Mouse (Mus musculus) inflammation-experienced regulatory T-cells, adult 6 months (primary cell): ENCODE results near the gene Nme3. TPM values are rescaled to one million over a fixed set of nuclear protein-coding genes. Genes with fewer than 3 reads are reported as not detected.
A peak's percentile ranks its signal among the peaks of the same experiment; 100 is the strongest.
"Not testable (repeated sequence)": the region's sequence is repeated elsewhere in the genome, so short reads cannot be mapped to it uniquely, and the experiment has no call there.

ENCODE experiments used
- ATAC-seq: one replicate; pipeline ENCODE4 v1.8.0; 2017
- polyA plus RNA-seq, 3 experiments: library from polyadenylated mRNA; unstranded; fragments of 100-300 nt; shearing (Covaris generic); gene quantifications; one replicate each; pipeline ENCODE4 v1.2.1; 2017

Gene Nme3
- polyA plus RNA-seq, 3 experiments from 2014 or later: 39.8 to 50.7 (median 45.7) TPM

- no peak for ATAC-seq
Measured at GRCm38 (mm10) chr17:24902124-24902523, 5.8 kb downstream of the Nme3 start.

- no peak for ATAC-seq
Measured at GRCm38 (mm10) chr17:24902671-24903474, 6.6 kb downstream of the Nme3 start.

- no peak for ATAC-seq
Measured at GRCm38 (mm10) chr17:24903767-24904166, 7.5 kb downstream of the Nme3 start.

- no peak for ATAC-seq
Measured at GRCm38 (mm10) chr17:24907591-24907990, 11.3 kb downstream of the Nme3 start.

GRCm38 (mm10) chr17:24913984-24914383, 17.7 kb downstream of the Nme3 start:
- ATAC-seq: no peak

- ATAC-seq: no peak
Measured at GRCm38 (mm10) chr17:24923246-24923645, 26.9 kb downstream of the Nme3 start.

GRCm38 (mm10) chr17:24929506-24929905, 33.2 kb downstream of the Nme3 start:
- no peak for ATAC-seq

GRCm38 (mm10) chr17:24932431-24932830, 36.1 kb downstream of the Nme3 start:
- no peak for ATAC-seq

GRCm38 (mm10) chr17:24933163-24933562, 36.9 kb downstream of the Nme3 start:
- no peak for ATAC-seq

GRCm38 (mm10) chr17:24934926-24935325, 38.6 kb downstream of the Nme3 start:
- no peak for ATAC-seq

GRCm38 (mm10) chr17:24935666-24936065, 39.4 kb downstream of the Nme3 start:
- ATAC-seq: no peak

- ATAC-seq: peak; percentile 99
Measured at GRCm38 (mm10) chr17:24936259-24937237, 40.2 kb downstream of the Nme3 start, which contains the start of gene Mapk8ip3. Mapk8ip3 (minus strand) TSS chr17:24936977.

- ATAC-seq: no peak
Measured at GRCm38 (mm10) chr17:24937266-24937665, 41.0 kb downstream of the Nme3 start.

- peak; percentile 69 for ATAC-seq
Measured at GRCm38 (mm10) chr17:24942453-24942852, 46.2 kb downstream of the Nme3 start.

- no peak for ATAC-seq
Measured at GRCm38 (mm10) chr17:24943036-24943435, 46.7 kb downstream of the Nme3 start.

- ATAC-seq: not testable (repeated sequence)
Measured at GRCm38 (mm10) chr17:24943589-24943988, 47.3 kb downstream of the Nme3 start.

Other genes with a start within 250 kb of the Nme3 start
- not detected for gene Slc9a3r2, start 246.2 kb upstream of the Nme3 start, polyA plus RNA-seq
- not detected for gene Npw, start 238.0 kb upstream of the Nme3 start, polyA plus RNA-seq
- gene Zfp598, start 226.8 kb upstream of the Nme3 start, polyA plus RNA-seq: 1 to 10 TPM; 4.1 to 5.8 (median 5.4) TPM
- 1 to 10 TPM in 2 of 3 experiments, under 1 TPM in 1; 0.51 to 5.4 (median 1.7) TPM for gene Syngr3, start 206.5 kb upstream of the Nme3 start, polyA plus RNA-seq
- gene Gfer, start 200.3 kb upstream of the Nme3 start, polyA plus RNA-seq: 10 to 100 TPM; 10.2 to 18.4 (median 13.1) TPM
- gene Noxo1, start 200.3 kb upstream of the Nme3 start, polyA plus RNA-seq: 1 to 10 TPM; 1.8 to 3.5 (median 2.7) TPM
- gene Tbl3, start 188.8 kb upstream of the Nme3 start, polyA plus RNA-seq: 10 to 100 TPM; 29.5 to 55.4 (median 32.2) TPM
- not detected for gene Rnf151, start 178.4 kb upstream of the Nme3 start, polyA plus RNA-seq
- gene Rps2, start 178.4 kb upstream of the Nme3 start, polyA plus RNA-seq: 100 to 1,000 TPM; 452 to 883 (median 453) TPM
- 100 to 1,000 TPM; 234 to 249 (median 238) TPM for gene Ndufb10, start 172.0 kb upstream of the Nme3 start, polyA plus RNA-seq
- gene Rpl3l, start 168.7 kb upstream of the Nme3 start, polyA plus RNA-seq: not detected
- 10 to 100 TPM; 27.2 to 34.4 (median 28.6) TPM for gene Msrb1, start 159.9 kb upstream of the Nme3 start, polyA plus RNA-seq
- gene Hs3st6, start 143.5 kb upstream of the Nme3 start, polyA plus RNA-seq: not detected
- not detected for gene Meiob, start 92.2 kb upstream of the Nme3 start, polyA plus RNA-seq
- gene Hagh, start 56.4 kb upstream of the Nme3 start, polyA plus RNA-seq: 10 to 100 TPM; 24.3 to 30.5 (median 25.2) TPM
- 1 to 10 TPM; 1.4 to 2.3 (median 2.0) TPM for gene Fahd1, start 46.1 kb upstream of the Nme3 start, polyA plus RNA-seq
- gene Igfals, start 30.5 kb upstream of the Nme3 start, polyA plus RNA-seq: not detected
- 100 to 1,000 TPM in 1 of 3 experiments, 10 to 100 TPM in 2; 75.5 to 104 (median 88.6) TPM for gene Nubp2, start 10.2 kb upstream of the Nme3 start, polyA plus RNA-seq
- gene Spsb3, start 9.9 kb upstream of the Nme3 start, polyA plus RNA-seq: 10 to 100 TPM; 48.5 to 53.2 (median 49.1) TPM
- 10 to 100 TPM; 16.4 to 26.2 (median 26.1) TPM for gene Eme2, start 1.4 kb upstream of the Nme3 start, polyA plus RNA-seq
- gene Mrps34, start 1.4 kb upstream of the Nme3 start, polyA plus RNA-seq: 10 to 100 TPM; 68.7 to 85.6 (median 71.2) TPM
- 10 to 100 TPM; 22.0 to 47.5 (median 34.9) TPM for gene Mapk8ip3, start 40.5 kb downstream of the Nme3 start, polyA plus RNA-seq
- gene Jpt2, start 64.2 kb downstream of the Nme3 start, polyA plus RNA-seq: 10 to 100 TPM; 25.3 to 48.1 (median 32.1) TPM
- 10 to 100 TPM; 10.7 to 22.5 (median 17.2) TPM for gene Cramp1l, start 119.3 kb downstream of the Nme3 start, polyA plus RNA-seq
- 10 to 100 TPM; 15.7 to 18.8 (median 17.2) TPM for gene Ift140, start 119.6 kb downstream of the Nme3 start, polyA plus RNA-seq
- gene Tmem204, start 187.1 kb downstream of the Nme3 start, polyA plus RNA-seq: under 1 TPM in 2 of 3 experiments, not detected in 1; 0.47 to 0.66 TPM
- 10 to 100 TPM; 13.5 to 33.6 (median 17.7) TPM for gene Telo2, start 219.5 kb downstream of the Nme3 start, polyA plus RNA-seq
- gene Ptx4, start 224.3 kb downstream of the Nme3 start, polyA plus RNA-seq: not detected
- 10 to 100 TPM; 16.6 to 27.4 (median 20.6) TPM for gene Clcn7, start 236.9 kb downstream of the Nme3 start, polyA plus RNA-seq